Mouse (Mus musculus) neural tube, embryonic 11.5 days (tissue): Measurements from ENCODE around the gene Atpif1. TPM values are rescaled to one million over a fixed set of nuclear protein-coding genes. Genes with fewer than 3 reads are reported as not detected.

ENCODE experiments used
- ATAC-seq: fragments of 200-750 bp; cut with Nextera tagmentation; 2 replicates; pipeline ENCODE4 v1.8.0; 2017; ENCODE audit warnings: moderate number of reproducible peaks, mild to moderate bottlenecking, moderate TSS enrichment, moderate library complexity; ENCODE audit not compliant: insufficient read depth, low FRiP score, low TSS enrichment
- DNase-seq: peaks from one replicate; pipeline ENCODE4 v3.0.0-alpha.2; 2015; ENCODE audit warnings: low spot score
- H3K27ac ChIP-seq: fragments of 300-500 bp; sonication (generic); 2 replicates; pipeline ENCODE4 v1.5.1; 2014; ENCODE audit warnings: low read depth, mild to moderate bottlenecking, low read length
- H3K27me3 ChIP-seq: fragments of 300-500 bp; sonication (generic); 2 replicates; pipeline ENCODE4 v1.6.1; 2014; ENCODE audit warnings: mild to moderate bottlenecking, low read length, mixed read lengths; ENCODE audit not compliant: control insufficient read depth, insufficient read depth
- H3K36me3 ChIP-seq: fragments of 300-500 bp; sonication (generic); 2 replicates; pipeline ENCODE4 v1.6.1; 2014; ENCODE audit warnings: mild to moderate bottlenecking, low read length, moderate library complexity, mixed read lengths; ENCODE audit not compliant: control insufficient read depth, insufficient read depth
- H3K4me1 ChIP-seq: fragments of 300-500 bp; sonication (generic); 2 replicates; pipeline ENCODE4 v1.6.1; 2014; ENCODE audit warnings: low read length, mixed read lengths; ENCODE audit not compliant: control insufficient read depth, insufficient read depth
- H3K4me2 ChIP-seq: fragments of 300-500 bp; sonication (generic); 2 replicates; pipeline ENCODE4 v1.6.1; 2014; ENCODE audit warnings: low read depth, mild to moderate bottlenecking, moderate library complexity
- H3K4me3 ChIP-seq: fragments of 300-500 bp; sonication (generic); 2 replicates; pipeline ENCODE4 v1.5.1; 2014; ENCODE audit warnings: low read depth, low read length
- H3K9ac ChIP-seq: fragments of 300-500 bp; sonication (generic); 2 replicates; pipeline ENCODE4 v1.6.1; 2014; ENCODE audit warnings: mild to moderate bottlenecking, low read length
- H3K9me3 ChIP-seq: fragments of 300-500 bp; sonication (generic); 2 replicates; pipeline ENCODE4 v1.6.1; 2016; ENCODE audit warnings: low read length; ENCODE audit not compliant: control insufficient read depth
- WGBS: fragments of 180-500 bp; shearing (Covaris S2); extraction: QIAGEN DNeasy Blood & Tissue Kit; methylation state at CpG from one replicate; pipeline ENCODE4 v1.1.7; 2014; 5-methylcytosine and 5-hydroxymethylcytosine counted together
- polyA plus RNA-seq: library from polyadenylated mRNA; unstranded; fragments of >200 nt; fragmentation: Nextera tagmentation; extraction: Ambion mirVana; gene quantifications from 2 replicates; pipeline ENCODE4 v1.2.1, GENCODE M21; 2014

Atpif1 gene
- polyA plus RNA-seq, 1 experiment from 2014 or later: 1,030 TPM

DNA sequence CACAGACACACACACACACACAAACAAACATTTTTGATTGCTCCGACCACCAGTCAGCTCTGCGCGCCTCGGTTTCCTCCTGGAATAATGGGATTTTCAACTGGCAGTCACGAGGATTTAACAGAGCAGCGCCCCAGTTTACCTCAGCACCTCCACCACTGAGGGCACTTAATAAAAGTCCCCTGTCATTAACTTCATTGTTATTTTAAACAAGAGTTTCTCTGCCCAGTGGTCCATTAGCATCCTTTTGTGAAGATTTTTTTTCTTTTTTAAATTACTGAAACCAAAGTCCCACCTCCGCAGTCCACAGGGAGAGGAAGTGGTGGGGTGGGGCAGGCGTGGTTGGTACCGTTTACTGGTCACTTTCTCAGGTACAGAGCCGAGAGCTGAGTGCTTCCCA, 27.7 kb downstream of the Atpif1 start:
- WGBS: 23% methylated on average over 10 of the region's 10 CpGs
- no peak overlapping the region for H3K4me2 ChIP-seq
- H3K27me3 ChIP-seq: no peaks in the 10 kb centered on the region

DNA sequence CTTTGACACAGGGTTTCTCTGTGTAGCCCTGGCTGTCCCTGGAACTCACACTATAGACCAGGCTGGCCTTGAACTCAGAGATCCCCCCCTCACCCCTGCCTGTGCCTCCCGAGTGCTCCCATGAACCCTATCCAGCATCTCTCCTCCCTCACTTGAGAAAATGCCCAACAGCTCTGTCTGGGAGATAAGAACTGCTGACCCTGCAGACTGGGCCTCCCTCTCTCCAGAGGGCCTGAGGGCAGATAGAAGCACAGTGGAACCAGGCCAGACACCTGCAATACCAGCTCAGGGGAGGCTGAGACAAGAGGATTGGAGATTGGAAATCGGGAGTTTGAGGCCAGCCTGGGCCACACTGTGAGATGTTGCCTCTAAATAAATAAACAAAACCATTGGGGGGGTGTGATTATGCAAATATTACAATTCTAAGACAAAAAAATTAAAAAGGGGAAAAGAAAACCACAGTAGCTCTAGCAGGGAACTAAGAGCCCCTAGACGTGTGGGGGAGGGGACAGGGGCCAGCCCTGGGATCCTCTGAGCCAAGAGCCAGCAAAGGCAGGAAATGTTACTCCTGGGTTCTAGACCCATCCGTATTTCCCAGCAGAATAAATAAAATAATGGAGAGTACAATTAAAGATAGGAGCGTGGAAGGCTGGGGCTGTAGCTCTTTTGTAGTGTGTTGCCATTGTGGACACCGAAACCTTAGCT, 28.3 kb downstream of the Atpif1 start:
- Histone ChIP-seq H3K9ac (no peak overlapping the region), H3K9me3 (no peaks in the 10 kb centered on the region), H3K4me3 (no peak overlapping the region), H3K36me3 (no peaks in the 10 kb centered on the region), H3K27ac (no peak overlapping the region), H3K4me1 (no peaks in the 10 kb centered on the region), H3K4me2 (no peak overlapping the region), H3K27me3 (no peaks in the 10 kb centered on the region)
- ATAC-seq (no peak), DNase-seq (no peak)
- 54% methylated on average over 6 of the region's 6 CpGs for WGBS

More for the DNA sequence above, 27.7 kb downstream of the Atpif1 start:
- H3K9ac ChIP-seq: no peak overlapping the region
- no peaks in the 10 kb centered on the region for H3K4me1 ChIP-seq
- H3K27ac ChIP-seq: no peak overlapping the region
- ATAC-seq (no peak), DNase-seq (no peak)
- no peak overlapping the region for H3K4me3 ChIP-seq
- no peaks in the 10 kb centered on the region for H3K36me3 ChIP-seq
- H3K9me3 ChIP-seq: no peaks in the 10 kb centered on the region

DNA sequence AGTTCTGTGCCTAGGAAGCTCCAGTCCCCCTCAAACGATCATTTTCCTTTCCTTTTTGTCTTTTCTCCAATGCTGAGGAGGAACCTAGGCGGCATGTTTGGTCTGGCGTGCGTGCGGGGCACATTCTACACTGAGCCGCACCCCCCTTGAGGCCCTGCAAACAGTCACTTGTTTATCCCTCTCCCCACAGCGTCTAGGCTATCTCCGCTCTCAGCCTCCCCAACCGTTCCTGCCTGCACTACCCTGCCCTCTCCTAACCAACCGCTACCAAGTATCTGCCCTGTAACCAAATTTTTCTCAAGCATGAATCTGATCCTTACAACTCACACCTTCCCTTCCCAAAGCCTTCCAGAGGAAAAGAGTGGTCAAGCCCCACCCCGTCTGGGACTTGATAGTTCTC, 30.1 kb downstream of the Atpif1 start:
- H3K4me1 ChIP-seq: no peaks in the 10 kb centered on the region
- H3K9me3 ChIP-seq: no peaks in the 10 kb centered on the region
- no peak overlapping the region for H3K4me2 ChIP-seq
- H3K27me3 ChIP-seq: no peaks in the 10 kb centered on the region
- ATAC-seq: no peak
- 86% methylated on average over 11 of the region's 11 CpGs for WGBS
- DNase-seq: no peak
- no peak overlapping the region for H3K27ac ChIP-seq
- no peak overlapping the region for H3K4me3 ChIP-seq
- H3K36me3 ChIP-seq: no peaks in the 10 kb centered on the region; the same call in 1 of the 2 replicates
- no peak overlapping the region for H3K9ac ChIP-seq

DNA sequence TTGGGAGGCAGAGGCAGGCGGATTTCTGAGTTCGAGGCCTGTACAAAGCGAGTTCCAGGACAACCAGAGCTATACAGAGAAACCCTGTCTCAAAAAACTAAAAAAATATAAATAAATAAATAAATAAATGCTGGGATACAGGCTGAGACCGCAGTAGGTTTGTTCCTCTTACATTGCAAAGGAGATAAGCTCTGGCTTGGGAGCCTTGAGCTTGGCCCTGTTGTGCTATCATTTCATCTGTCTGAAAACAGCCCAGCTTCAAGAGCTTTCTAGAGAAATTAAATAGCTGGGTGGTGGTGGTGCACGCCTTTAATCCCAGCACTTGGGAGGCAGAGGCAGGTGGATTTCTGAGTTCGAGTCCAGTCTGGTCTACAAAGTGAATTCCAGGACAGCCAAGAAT, 31.8 kb downstream of the Atpif1 start:
- H3K4me2 ChIP-seq: no peak overlapping the region
- no peak overlapping the region for H3K4me3 ChIP-seq
- no peak overlapping the region for H3K27ac ChIP-seq
- H3K36me3 ChIP-seq: no peaks in the 10 kb centered on the region; the same call in none of the 2 replicates
- H3K4me1 ChIP-seq: no peaks in the 10 kb centered on the region
- 97% methylated on average over 6 of the region's 6 CpGs for WGBS
- DNase-seq: no peak
- no peaks in the 10 kb centered on the region for H3K9me3 ChIP-seq
- no peak overlapping the region for H3K9ac ChIP-seq
- no peak for ATAC-seq
- H3K27me3 ChIP-seq: no peaks in the 10 kb centered on the region

DNA sequence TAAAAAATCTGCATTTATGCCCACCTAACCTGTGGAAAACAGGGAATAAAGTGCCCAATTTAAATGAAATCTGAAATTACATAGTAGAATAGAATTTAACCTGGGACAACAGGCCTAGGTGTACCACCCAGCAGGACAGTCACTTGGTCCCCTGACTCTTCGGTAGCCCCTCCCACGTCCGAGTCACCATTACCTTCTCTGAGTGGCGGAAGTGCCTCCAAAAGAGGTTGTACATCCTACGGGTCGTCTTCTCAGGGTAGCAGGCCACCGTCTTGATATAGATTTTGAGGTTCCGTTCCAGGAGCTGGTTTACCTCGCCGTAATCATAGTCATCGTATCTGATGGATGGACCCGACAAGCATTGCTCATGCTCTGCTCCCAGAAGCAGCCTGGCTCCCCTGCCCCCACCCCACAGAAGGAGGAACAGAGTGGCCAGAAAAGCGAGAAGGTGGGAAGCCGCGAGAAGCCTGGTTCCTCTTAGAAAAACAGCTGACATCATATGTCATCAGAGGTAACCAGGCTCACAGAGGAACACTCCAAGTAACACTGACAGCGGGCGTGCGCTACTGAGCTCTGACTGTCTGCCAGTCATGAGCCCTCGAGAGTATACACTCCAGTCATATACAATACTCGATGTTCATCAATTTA, 39.1 kb downstream of the Atpif1 start:
- H3K9ac ChIP-seq: no peak overlapping the region
- no peaks in the 10 kb centered on the region for H3K27me3 ChIP-seq
- 88% methylated on average over 20 of the region's 20 CpGs for WGBS
- H3K4me2 ChIP-seq: no peak overlapping the region
- no peaks in the 10 kb centered on the region for H3K4me1 ChIP-seq
- H3K4me3 ChIP-seq: no peak overlapping the region
- H3K9me3 ChIP-seq: no peaks in the 10 kb centered on the region
- ATAC-seq (no peak), DNase-seq (no peak)
- H3K27ac ChIP-seq: no peak overlapping the region
- H3K36me3 ChIP-seq: no peaks in the 10 kb centered on the region; the same call in none of the 2 replicates

DNA sequence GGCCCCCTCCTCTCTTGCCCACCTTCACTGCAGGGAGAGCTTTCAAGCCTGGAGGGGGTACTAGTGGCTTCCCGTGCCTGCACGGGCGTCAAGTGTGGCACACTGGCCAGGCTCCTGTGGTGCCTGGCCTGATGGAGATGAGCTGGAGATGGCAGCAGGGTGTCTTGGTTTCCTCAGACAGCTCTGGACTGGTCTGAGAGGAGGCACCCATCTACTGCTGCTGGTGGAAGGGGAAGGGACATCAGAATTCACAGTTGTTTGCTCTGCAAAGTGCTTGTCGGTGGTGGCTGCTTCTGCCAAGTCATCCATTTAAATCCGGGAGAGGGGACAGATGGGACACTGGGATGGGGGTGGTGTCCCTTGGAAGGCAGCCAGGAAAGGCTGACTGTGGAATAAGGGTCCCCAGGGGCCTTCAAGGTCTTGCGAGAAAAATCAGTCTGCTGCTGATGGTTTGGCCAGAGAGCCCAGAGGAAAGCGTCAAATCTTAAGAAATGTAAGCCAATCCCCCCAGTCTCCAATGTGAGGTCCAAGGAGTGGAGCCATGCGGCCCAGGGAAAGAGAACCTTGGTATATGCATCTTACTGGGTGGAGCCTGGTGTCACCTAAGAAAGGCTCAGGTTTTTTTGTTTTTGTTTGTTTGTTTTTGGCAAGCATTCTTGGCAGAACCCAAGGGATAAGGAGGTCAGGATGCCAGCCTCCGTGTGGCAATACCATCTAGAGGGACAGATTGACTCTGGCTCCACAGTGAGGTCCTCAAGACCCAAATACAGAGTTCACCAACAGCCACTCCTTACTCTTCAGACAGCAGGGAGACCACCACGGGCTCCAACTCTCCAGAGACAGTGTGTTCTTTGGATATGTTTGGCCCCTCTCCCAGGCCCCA, 41.0 kb downstream of the Atpif1 start:
- no peaks in the 10 kb centered on the region for H3K9me3 ChIP-seq
- 82% methylated on average over 10 of the region's 10 CpGs for WGBS
- ATAC-seq (no peak), DNase-seq (no peak)
- no peaks in the 10 kb centered on the region for H3K27me3 ChIP-seq
- H3K36me3 ChIP-seq: no peaks in the 10 kb centered on the region; the same call in 1 of the 2 replicates
- H3K4me2 ChIP-seq: no peak overlapping the region
- no peaks in the 10 kb centered on the region for H3K4me1 ChIP-seq
- no peak overlapping the region for H3K4me3 ChIP-seq
- no peak overlapping the region for H3K9ac ChIP-seq
- no peak overlapping the region for H3K27ac ChIP-seq

DNA sequence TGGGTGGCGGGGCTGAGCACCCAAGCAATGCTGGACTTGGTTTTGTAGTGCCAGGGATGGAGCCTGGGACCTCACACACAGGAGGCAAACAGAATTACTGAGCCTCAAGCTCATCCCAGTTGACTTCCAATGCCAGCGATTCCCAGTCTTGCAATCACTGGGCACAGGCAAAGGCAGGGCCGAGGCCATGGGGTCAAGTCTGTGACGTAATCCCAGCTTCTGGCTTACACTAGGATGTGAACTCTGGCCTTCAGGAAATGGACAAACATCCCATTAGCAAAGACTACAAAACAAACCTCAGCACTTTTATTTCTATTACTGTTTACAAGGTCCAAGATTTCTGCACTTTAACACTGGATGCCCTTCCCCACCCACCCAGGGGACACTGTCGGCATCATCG, 41.7 kb downstream of the Atpif1 start:
- Histone ChIP-seq H3K4me1 (no peaks in the 10 kb centered on the region), H3K4me2 (no peak overlapping the region), H3K27me3 (no peaks in the 10 kb centered on the region), H3K9ac (no peak overlapping the region), H3K4me3 (no peak overlapping the region), H3K36me3 (no peaks in the 10 kb centered on the region; the same call in 1 of the 2 replicates), H3K9me3 (no peaks in the 10 kb centered on the region), H3K27ac (no peak overlapping the region)
- ATAC-seq: no peak
- DNase-seq: no peak
- WGBS: 80% methylated on average over 6 of the region's 6 CpGs

DNA sequence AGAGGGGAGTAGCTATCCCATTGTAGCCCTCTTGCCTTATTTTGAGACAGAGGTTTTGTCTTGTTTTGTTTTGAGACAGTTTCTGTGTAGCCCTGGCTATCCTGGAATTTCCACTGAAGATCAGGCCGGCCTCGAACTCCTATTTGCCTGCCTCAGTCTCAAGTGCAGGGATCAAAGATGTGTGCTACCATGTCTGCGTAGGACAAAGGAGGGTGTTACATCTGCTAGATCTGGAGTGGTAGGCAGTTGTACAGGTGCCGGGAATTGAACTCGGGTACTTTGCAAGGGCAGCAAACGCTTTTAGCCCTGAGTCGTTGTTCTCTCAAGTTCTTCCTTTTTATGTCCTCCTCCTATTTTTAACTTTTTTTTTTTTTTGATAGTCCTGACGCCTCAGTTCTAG, 42.4 kb downstream of the Atpif1 start:
- H3K27me3 ChIP-seq: no peaks in the 10 kb centered on the region
- 91% methylated on average over 8 of the region's 8 CpGs for WGBS
- H3K27ac ChIP-seq: no peak overlapping the region
- H3K4me3 ChIP-seq: no peak overlapping the region
- DNase-seq: no peak
- ATAC-seq: no peak
- H3K4me2 ChIP-seq: no peak overlapping the region
- H3K9ac ChIP-seq: no peak overlapping the region
- no peaks in the 10 kb centered on the region for H3K4me1 ChIP-seq
- no peaks in the 10 kb centered on the region for H3K9me3 ChIP-seq
- no peaks in the 10 kb centered on the region; the same call in 1 of the 2 replicates for H3K36me3 ChIP-seq
